Mouse (Mus musculus) neural tube, embryonic 15.5 days (tissue): ENCODE results near the gene Itgb1bp1. TPM values are rescaled to one million over a fixed set of nuclear protein-coding genes. Genes with fewer than 3 reads are reported as not detected.

Experiments
- ATAC-seq: fragments of 200-750 bp; cut with Nextera tagmentation; 2 replicates; pipeline ENCODE4 v1.8.0; 2017; ENCODE audit warnings: mild to moderate bottlenecking, moderate TSS enrichment, moderate library complexity; ENCODE audit not compliant: low FRiP score
- H3K27ac ChIP-seq: fragments of 300-500 bp; sonication (generic); replicated peaks from 2 replicates; pipeline ENCODE4 v1.5.1; 2015; ENCODE audit warnings: mild to moderate bottlenecking, inconsistent platforms
- H3K27me3 ChIP-seq: fragments of 300-500 bp; sonication (generic); replicated peaks from 2 replicates; pipeline ENCODE4 v1.6.1; 2015; ENCODE audit warnings: inconsistent platforms
- H3K36me3 ChIP-seq: fragments of 300-500 bp; sonication (generic); 2 replicates; pipeline ENCODE4 v1.6.1; 2015; ENCODE audit warnings: inconsistent platforms
- H3K4me1 ChIP-seq: fragments of 300-500 bp; sonication (generic); 2 replicates; pipeline ENCODE4 v1.6.1; 2015; ENCODE audit warnings: inconsistent platforms
- H3K4me2 ChIP-seq: fragments of 300-500 bp; sonication (generic); 2 replicates; pipeline ENCODE4 v1.6.1; 2015; ENCODE audit warnings: inconsistent platforms, mild to moderate bottlenecking, moderate library complexity
- H3K4me3 ChIP-seq: fragments of 300-500 bp; sonication (generic); replicated peaks from 2 replicates; pipeline ENCODE4 v1.5.1; 2015; ENCODE audit warnings: mild to moderate bottlenecking, inconsistent platforms
- H3K9ac ChIP-seq: fragments of 300-500 bp; sonication (generic); replicated peaks from 2 replicates; pipeline ENCODE4 v1.6.1; 2015; ENCODE audit warnings: mild to moderate bottlenecking, inconsistent platforms
- H3K9me3 ChIP-seq: fragments of 300-500 bp; sonication (generic); replicated peaks from 2 replicates; pipeline ENCODE4 v1.6.1; 2016; ENCODE audit warnings: inconsistent platforms
- WGBS: fragments of 180-500 bp; shearing (Covaris S2); methylation state at CpG from one replicate; pipeline ENCODE4 v1.1.7; 2015; ENCODE audit warnings: mixed read lengths; 5-methylcytosine and 5-hydroxymethylcytosine counted together
- polyA plus RNA-seq: library from polyadenylated mRNA; unstranded; fragments of >200 nt; fragmentation: Nextera tagmentation; extraction: Ambion mirVana; gene quantifications from 2 replicates; pipeline ENCODE4 v1.2.1, GENCODE M21; 2015

Gene Itgb1bp1
- polyA plus RNA-seq, 1 experiment from 2014 or later, result 34.7 TPM

GRCm38 (mm10) chr12:21265946-21266783 is 19.9 kb downstream of the Itgb1bp1 start:
- Histone ChIP-seq H3K9me3 (no peaks in the 10 kb centered on the region), H3K4me3 (no peak overlapping the region), H3K36me3 (peaks cover 65% of the 10 kb centered on the region), H3K27me3 (no peaks in the 10 kb centered on the region), H3K27ac (no peak overlapping the region), H3K4me1 (no peaks in the 10 kb centered on the region), H3K4me2 (no peak overlapping the region), H3K9ac (no peak overlapping the region)
- WGBS, result 73% methylated on average over 14 of the region's 14 CpGs
- ATAC-seq, result peak; percentile 91

GRCm38 (mm10) chr12:21265501-21265900 is 20.6 kb downstream of the Itgb1bp1 start:
- 96% methylated on average over 4 of the region's 4 CpGs for WGBS
- H3K36me3 ChIP-seq, result peaks cover 63% of the 10 kb centered on the region
- no peak overlapping the region for H3K4me3 ChIP-seq
- H3K4me1 ChIP-seq, result no peaks in the 10 kb centered on the region
- ATAC-seq, result no peak
- H3K4me2 ChIP-seq, result no peak overlapping the region
- no peak overlapping the region for H3K9ac ChIP-seq
- H3K9me3 ChIP-seq, result no peaks in the 10 kb centered on the region
- no peak overlapping the region for H3K27ac ChIP-seq
- no peaks in the 10 kb centered on the region for H3K27me3 ChIP-seq

GRCm38 (mm10) chr12:21264970-21265369 is 21.1 kb downstream of the Itgb1bp1 start:
- Histone ChIP-seq H3K36me3 (peaks cover 64% of the 10 kb centered on the region), H3K9me3 (no peaks in the 10 kb centered on the region), H3K27ac (no peak overlapping the region), H3K27me3 (no peaks in the 10 kb centered on the region), H3K9ac (no peak overlapping the region), H3K4me2 (no peak overlapping the region), H3K4me3 (no peak overlapping the region), H3K4me1 (no peaks in the 10 kb centered on the region)
- 87% methylated on average over 3 of the region's 3 CpGs for WGBS
- ATAC-seq, result no peak

GRCm38 (mm10) chr12:21264241-21264640 is 21.8 kb downstream of the Itgb1bp1 start:
- H3K4me2 ChIP-seq, result no peak overlapping the region
- no peak overlapping the region for H3K9ac ChIP-seq
- 0 out of 2 replicates have a peak overlapping the region, but pooled peaks have one; percentile 37 for H3K27ac ChIP-seq
- no peaks in the 10 kb centered on the region for H3K27me3 ChIP-seq
- no peaks in the 10 kb centered on the region for H3K9me3 ChIP-seq
- no peaks in the 10 kb centered on the region for H3K4me1 ChIP-seq
- no peak overlapping the region for H3K4me3 ChIP-seq
- no peak for ATAC-seq
- WGBS, result 86% methylated on average over 5 of the region's 5 CpGs
- H3K36me3 ChIP-seq, result peaks cover 68% of the 10 kb centered on the region

GRCm38 (mm10) chr12:21263256-21263655 is 22.8 kb downstream of the Itgb1bp1 start:
- Histone ChIP-seq H3K9ac (no peak overlapping the region), H3K27ac (no peak overlapping the region), H3K4me3 (no peak overlapping the region), H3K9me3 (no peaks in the 10 kb centered on the region), H3K4me2 (no peak overlapping the region), H3K4me1 (no peaks in the 10 kb centered on the region), H3K36me3 (peaks cover 69% of the 10 kb centered on the region), H3K27me3 (no peaks in the 10 kb centered on the region)
- no peak for ATAC-seq
- WGBS, result 96% methylated on average over 5 of the region's 5 CpGs

GRCm38 (mm10) chr12:21261521-21261920 is 24.6 kb downstream of the Itgb1bp1 start:
- Histone ChIP-seq H3K4me3 (no peak overlapping the region), H3K36me3 (peaks cover 68% of the 10 kb centered on the region), H3K9ac (no peak overlapping the region), H3K27me3 (no peaks in the 10 kb centered on the region), H3K4me1 (no peaks in the 10 kb centered on the region), H3K4me2 (no peak overlapping the region), H3K9me3 (no peaks in the 10 kb centered on the region), H3K27ac (no peak overlapping the region)
- ATAC-seq, result no peak
- 88% methylated on average over 4 of the region's 4 CpGs for WGBS

GRCm38 (mm10) chr12:21260494-21261256 is 25.4 kb downstream of the Itgb1bp1 start:
- Histone ChIP-seq H3K9me3 (no peaks in the 10 kb centered on the region), H3K4me1 (no peaks in the 10 kb centered on the region), H3K27ac (no peak overlapping the region), H3K4me2 (no peak overlapping the region), H3K4me3 (no peak overlapping the region), H3K9ac (no peak overlapping the region), H3K27me3 (no peaks in the 10 kb centered on the region), H3K36me3 (peaks cover 68% of the 10 kb centered on the region)
- ATAC-seq, result no peak
- WGBS, result 95% methylated on average over 6 of the region's 6 CpGs

- H3K27me3 ChIP-seq, result no peaks in the 10 kb centered on the region
- no peak overlapping the region for H3K27ac ChIP-seq
- WGBS, result 87% methylated on average over 7 of the region's 7 CpGs
- no peak for ATAC-seq
- H3K4me3 ChIP-seq, result no peak overlapping the region
- no peak overlapping the region for H3K4me2 ChIP-seq
- no peaks in the 10 kb centered on the region for H3K4me1 ChIP-seq
- H3K36me3 ChIP-seq, result peaks cover 78% of the 10 kb centered on the region
- no peaks in the 10 kb centered on the region for H3K9me3 ChIP-seq
- no peak overlapping the region for H3K9ac ChIP-seq
Observed at GRCm38 (mm10) chr12:21247711-21248392, 38.2 kb downstream of the Itgb1bp1 start.

GRCm38 (mm10) chr12:21244375-21244960 is 41.6 kb downstream of the Itgb1bp1 start:
- WGBS, result 92% methylated on average over 11 of the region's 11 CpGs
- Histone ChIP-seq H3K4me1 (peaks cover 7% of the 10 kb centered on the region; the same call in 1 of the 2 replicates), H3K36me3 (peaks cover 59% of the 10 kb centered on the region), H3K4me2 (no peak overlapping the region), H3K4me3 (no peak overlapping the region), H3K9ac (no peak overlapping the region), H3K27ac (no peak overlapping the region), H3K27me3 (no peaks in the 10 kb centered on the region), H3K9me3 (no peaks in the 10 kb centered on the region)
- no peak for ATAC-seq

GRCm38 (mm10) chr12:21241965-21242364 is 44.1 kb downstream of the Itgb1bp1 start:
- Histone ChIP-seq H3K36me3 (peaks cover 50% of the 10 kb centered on the region), H3K9me3 (no peaks in the 10 kb centered on the region), H3K27me3 (no peaks in the 10 kb centered on the region), H3K4me3 (no peak overlapping the region), H3K27ac (peak overlapping the region; percentile 63), H3K9ac (no peak overlapping the region), H3K4me2 (no peak overlapping the region), H3K4me1 (peaks cover 7% of the 10 kb centered on the region; the same call in 1 of the 2 replicates)
- ATAC-seq, result peak; percentile 69
- WGBS, result 41% methylated on average over 3 of the region's 3 CpGs

GRCm38 (mm10) chr12:21234560-21234959 is 51.5 kb downstream of the Itgb1bp1 start:
- no peak for ATAC-seq
- H3K4me3 ChIP-seq, result no peak overlapping the region
- peaks cover 47% of the 10 kb centered on the region for H3K36me3 ChIP-seq
- H3K9ac ChIP-seq, result no peak overlapping the region
- H3K4me2 ChIP-seq, result no peak overlapping the region
- H3K9me3 ChIP-seq, result no peaks in the 10 kb centered on the region
- H3K4me1 ChIP-seq, result no peaks in the 10 kb centered on the region
- no peak overlapping the region for H3K27ac ChIP-seq
- WGBS, result 80% methylated on average over 2 of the region's 2 CpGs
- H3K27me3 ChIP-seq, result no peaks in the 10 kb centered on the region
